Mouse (Mus musculus): Measurements from ENCODE around the gene Hspg2.

Hspg2 gene

GRCm38 (mm10) chr4:137500953-137501352, 32.4 kb downstream of the Hspg2 start:
- DNase-seq (ENCODE audit: low read depth, low spot score) = no peak

- peak; percentile 49 for DNase-seq (ENCODE audit: low read depth, low spot score)
Observed at GRCm38 (mm10) chr4:137502183-137502582, 33.6 kb downstream of the Hspg2 start.

GRCm38 (mm10) chr4:137502801-137503200, 34.2 kb downstream of the Hspg2 start:
- DNase-seq (ENCODE audit: low read depth, low spot score) = no peak

GRCm38 (mm10) chr4:137503509-137503971, 35.0 kb downstream of the Hspg2 start:
- DNase-seq (ENCODE audit: low read depth, low spot score) = no peak

GRCm38 (mm10) chr4:137506629-137507028, 38.1 kb downstream of the Hspg2 start:
- DNase-seq (ENCODE audit: low read depth, low spot score) = no peak

GRCm38 (mm10) chr4:137509528-137509927, 41.0 kb downstream of the Hspg2 start:
- no peak for DNase-seq (ENCODE audit: low read depth, low spot score)

- DNase-seq (ENCODE audit: low read depth, low spot score) = no peak
Observed at GRCm38 (mm10) chr4:137510021-137510696, 41.6 kb downstream of the Hspg2 start.

- DNase-seq (ENCODE audit: low read depth, low spot score) = no peak
Observed at GRCm38 (mm10) chr4:137512897-137513296, 44.3 kb downstream of the Hspg2 start.

GRCm38 (mm10) chr4:137517989-137518691, 49.6 kb downstream of the Hspg2 start:
- DNase-seq (ENCODE audit: low read depth, low spot score) = peak; percentile 12

- no peak for DNase-seq (ENCODE audit: low read depth, low spot score)
Observed at GRCm38 (mm10) chr4:137518746-137519145, 50.2 kb downstream of the Hspg2 start.

- no peak for DNase-seq (ENCODE audit: low read depth, low spot score)
Observed at GRCm38 (mm10) chr4:137520346-137520745, 51.8 kb downstream of the Hspg2 start.

- no peak for DNase-seq (ENCODE audit: low read depth, low spot score)
Observed at GRCm38 (mm10) chr4:137521966-137522365, 53.4 kb downstream of the Hspg2 start.

GRCm38 (mm10) chr4:137525426-137525825, 56.9 kb downstream of the Hspg2 start:
- DNase-seq (ENCODE audit: low read depth, low spot score) = no peak

- no peak for DNase-seq (ENCODE audit: low read depth, low spot score)
Observed at GRCm38 (mm10) chr4:137527368-137527767, 58.8 kb downstream of the Hspg2 start.

GRCm38 (mm10) chr4:137527872-137528271, 59.3 kb downstream of the Hspg2 start:
- no peak for DNase-seq (ENCODE audit: low read depth, low spot score)

- DNase-seq (ENCODE audit: low read depth, low spot score) = no peak
Observed at GRCm38 (mm10) chr4:137540356-137540755, 71.8 kb downstream of the Hspg2 start.

- no peak for DNase-seq (ENCODE audit: low read depth, low spot score)
Observed at GRCm38 (mm10) chr4:137542968-137543367, 74.4 kb downstream of the Hspg2 start.

- DNase-seq (ENCODE audit: low read depth, low spot score) = no peak
Observed at GRCm38 (mm10) chr4:137545568-137545967, 77.0 kb downstream of the Hspg2 start.

- peak; percentile 48 for DNase-seq (ENCODE audit: low read depth, low spot score)
Observed at GRCm38 (mm10) chr4:137546003-137546525, 77.5 kb downstream of the Hspg2 start.

GRCm38 (mm10) chr4:137553466-137553865, 84.9 kb downstream of the Hspg2 start:
- no peak for DNase-seq (ENCODE audit: low read depth, low spot score)

GRCm38 (mm10) chr4:137556673-137557210, 88.2 kb downstream of the Hspg2 start:
- DNase-seq (ENCODE audit: low read depth, low spot score) = no peak

GRCm38 (mm10) chr4:137569873-137570272, 101.3 kb downstream of the Hspg2 start:
- DNase-seq (ENCODE audit: low read depth, low spot score) = no peak

GRCm38 (mm10) chr4:137574469-137574868, 105.9 kb downstream of the Hspg2 start, which contains the start of gene Ldlrad2:
Gene Ldlrad2 (minus strand): TSS chr4:137574569.
- DNase-seq (ENCODE audit: low read depth, low spot score) = no peak
